Mouse (Mus musculus) spleen, adult 12 weeks (tissue): ENCODE data around the gene Bmp8a.
"Not testable (repeated sequence)": the region's sequence is repeated elsewhere in the genome, so short reads cannot be mapped to it uniquely, and the experiment has no call there.

ENCODE experiments used
- DNase-seq: peaks from one replicate; pipeline ENCODE4 v3.0.0; 2022; ENCODE audit warnings: low spot score

Gene Bmp8a

DNA sequence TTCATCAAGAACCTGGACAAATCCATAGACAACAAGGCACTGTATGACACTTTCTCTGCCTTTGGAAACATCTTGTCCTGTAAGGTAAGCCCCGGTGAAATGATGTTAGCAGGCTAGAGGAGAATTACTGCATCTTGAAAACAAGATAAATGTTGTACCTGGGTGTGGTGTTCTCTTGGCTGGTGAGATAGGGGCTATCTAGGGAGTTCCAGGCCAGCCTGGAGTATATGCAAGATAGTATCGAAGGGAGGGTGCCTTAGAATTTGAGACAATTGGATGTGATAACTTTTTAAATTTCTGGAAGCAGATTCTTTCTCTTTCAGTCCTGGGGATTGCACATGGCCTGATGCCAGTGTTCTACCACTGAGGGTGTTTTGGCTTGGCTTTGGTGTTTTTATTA lies 56.3 kb downstream of the Bmp8a start:
- peak; percentile 64 for DNase-seq

DNA sequence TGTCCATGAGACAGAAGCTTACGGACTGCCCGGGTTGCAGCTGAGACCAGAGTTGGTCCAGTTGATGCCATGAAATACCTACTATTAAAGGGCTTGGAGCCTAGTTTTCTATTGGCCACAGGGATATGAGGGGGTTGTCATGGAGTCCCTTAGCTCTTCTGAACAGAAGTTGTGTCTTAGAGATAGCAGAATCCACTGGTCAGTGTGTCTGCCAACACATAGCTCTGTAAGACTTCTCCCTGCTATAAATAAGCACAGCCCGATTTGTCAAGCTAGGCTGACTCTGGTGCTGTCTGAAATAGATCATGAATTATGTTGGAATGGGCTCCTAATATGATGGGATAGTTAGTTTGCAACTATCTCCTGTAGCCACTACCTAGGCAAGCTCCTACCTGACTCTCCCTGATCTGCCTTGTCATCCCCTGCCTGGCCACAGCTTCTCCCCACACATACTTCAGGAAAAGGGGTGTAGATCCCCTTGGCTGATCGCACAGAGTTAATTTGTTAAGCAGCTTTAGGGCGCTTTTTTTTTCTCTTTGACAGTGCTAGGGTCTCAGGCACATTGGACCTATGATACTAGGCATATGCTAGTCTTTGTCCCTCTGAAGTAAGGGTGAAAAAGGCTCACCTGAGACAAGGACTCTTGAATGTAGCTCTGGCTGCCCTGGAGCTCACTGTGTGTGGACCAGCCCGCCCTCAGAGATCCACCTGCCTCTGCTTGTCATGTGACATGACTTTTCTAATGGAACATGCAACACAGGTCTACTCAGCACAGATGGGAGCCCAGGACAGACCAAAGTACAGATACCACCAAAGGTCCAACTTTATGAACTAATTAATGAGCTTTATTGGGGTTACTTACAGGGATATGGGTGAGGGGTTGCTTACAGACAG lies 58.1 kb downstream of the Bmp8a start:
- DNase-seq = peak; percentile 24

DNA sequence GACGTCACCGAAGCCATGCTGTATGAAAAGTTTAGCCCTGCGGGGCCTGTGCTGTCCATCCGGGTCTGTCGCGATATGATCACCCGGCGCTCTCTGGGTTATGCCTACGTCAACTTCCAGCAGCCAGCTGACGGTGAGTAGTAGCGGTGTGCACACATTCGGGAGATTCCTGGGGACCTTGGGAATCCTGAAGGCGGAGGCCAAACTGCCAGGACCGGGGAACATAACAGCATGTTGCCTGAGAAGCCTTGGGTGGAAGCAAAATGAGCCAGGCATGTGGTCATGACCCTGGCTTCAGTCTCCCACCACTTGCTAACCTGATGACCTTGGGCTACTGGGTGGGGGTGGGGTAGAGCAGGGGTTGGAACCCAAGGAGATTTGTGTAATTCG lies 59.4 kb downstream of the Bmp8a start:
- peak; percentile 26 for DNase-seq

DNA sequence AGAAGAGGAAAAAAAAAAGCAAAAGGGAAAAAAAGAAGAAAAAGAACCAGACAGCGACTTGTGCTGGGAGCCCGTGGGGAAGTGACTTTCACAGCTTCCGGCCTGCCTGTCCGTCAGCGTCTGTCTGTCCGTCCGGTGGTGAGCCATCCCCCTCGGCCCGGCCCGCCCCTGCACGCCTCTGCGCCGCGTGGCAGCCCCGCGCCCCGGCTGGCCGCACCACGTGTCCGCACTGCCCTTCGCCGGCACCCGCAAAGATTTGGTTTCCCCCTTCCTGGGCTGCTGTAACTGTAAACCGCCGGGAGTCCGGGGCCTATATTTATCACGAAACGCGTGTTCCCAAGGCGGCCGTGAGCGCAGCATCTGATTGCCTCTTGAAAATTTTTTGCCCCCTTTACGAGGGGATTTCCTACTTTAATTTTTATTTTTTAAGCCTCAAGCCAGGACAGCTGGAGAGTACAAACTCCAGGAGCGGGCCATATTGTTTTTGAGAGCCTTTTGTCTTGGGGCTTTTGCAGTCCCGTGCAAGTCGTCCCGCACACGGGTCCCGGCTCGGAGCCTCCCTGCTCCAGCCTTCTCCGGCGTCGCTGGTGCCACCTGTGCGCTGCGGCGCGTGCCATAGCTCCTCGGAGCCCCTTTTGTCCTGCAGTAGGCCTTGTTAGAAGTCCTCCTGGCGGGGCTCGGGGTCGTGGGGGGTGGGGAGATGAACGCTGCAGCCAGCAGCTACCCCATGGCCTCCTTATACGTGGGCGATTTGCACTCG lies 60.0 kb downstream of the Bmp8a start:
- DNase-seq = not testable (repeated sequence)

DNA sequence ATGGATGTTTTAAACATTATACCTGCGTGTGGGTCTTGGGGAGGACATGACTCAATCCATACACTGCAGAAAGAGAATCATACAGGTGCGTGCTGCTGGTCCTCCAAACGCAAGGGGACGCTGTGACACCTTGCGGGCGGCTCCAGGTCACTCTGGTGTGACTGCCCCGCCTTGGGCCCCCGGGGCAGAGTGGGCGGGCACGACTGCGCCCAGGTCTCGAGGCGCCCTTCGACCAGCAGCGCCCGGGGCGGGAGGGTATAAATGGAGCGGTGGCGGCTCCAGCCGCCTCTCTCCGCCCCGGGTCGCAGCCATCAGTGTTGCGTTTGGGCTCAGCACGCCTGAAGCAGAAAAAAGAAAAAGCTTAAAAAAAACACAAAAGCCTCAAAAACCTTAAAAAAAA lies 60.6 kb downstream of the Bmp8a start:
- peak; percentile 87 for DNase-seq

DNA sequence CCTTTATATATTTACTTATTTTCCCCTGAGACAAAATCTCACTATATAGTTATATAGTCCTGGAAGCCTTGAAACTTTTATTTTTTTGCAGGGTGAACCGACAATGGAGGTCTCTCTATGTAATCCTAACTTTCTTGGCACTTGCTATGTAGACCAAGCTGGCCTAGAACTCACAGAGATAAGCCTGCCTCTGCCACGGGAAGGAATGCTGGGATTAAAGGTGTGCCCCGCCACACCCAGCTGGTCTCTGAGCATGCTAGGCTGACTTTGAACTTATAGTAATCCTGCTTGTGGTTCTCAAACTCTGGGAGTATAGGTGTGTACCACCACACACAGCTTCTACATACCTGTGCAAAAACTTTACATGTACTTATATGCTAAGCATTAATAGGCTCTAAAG lies 62.9 kb downstream of the Bmp8a start:
- DNase-seq = no peak

DNA sequence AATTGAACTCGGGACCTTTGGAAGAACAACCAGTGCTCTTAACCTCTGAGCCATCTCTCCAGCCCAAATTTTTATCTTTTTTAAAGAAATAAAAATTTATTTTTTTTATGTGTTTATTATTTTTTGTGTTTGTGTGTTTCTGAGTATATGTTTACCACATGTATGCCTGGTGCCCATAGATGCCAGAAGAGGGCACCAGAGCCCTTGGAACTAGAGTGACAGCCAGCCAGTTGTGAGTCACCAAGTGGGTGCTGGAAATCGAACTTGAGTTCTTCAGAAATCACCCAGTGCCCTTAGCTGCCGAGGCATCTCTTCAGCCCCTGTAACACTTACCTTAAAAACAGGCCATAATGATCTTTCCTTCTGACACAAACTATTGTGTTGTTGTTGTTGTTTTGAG lies 72.0 kb downstream of the Bmp8a start:
- no peak for DNase-seq
